Mouse (Mus musculus): ENCODE measurements around the gene Slco1c1.

GRCm38 (mm10) chr6:141567366-141567765 is 43.2 kb downstream of the Slco1c1 start:
- TF ChIP-seq MAFK (IDR thresholded peaks at IDR 0.05; ENCODE audit: insufficient read depth, low read depth, low read length): no peak
- TF ChIP-seq ZNF384 (IDR thresholded peaks at IDR 0.05; ENCODE audit: low read depth, low read length): no peak
- no peak for TF ChIP-seq CHD2 (IDR thresholded peaks at IDR 0.05; ENCODE audit: low read depth, low read length)
- TF ChIP-seq ZC3H11A (IDR thresholded peaks at IDR 0.05; ENCODE audit: borderline replicate concordance, low read depth, low read length): no peak
- TF ChIP-seq HCFC1 (IDR thresholded peaks at IDR 0.05; ENCODE audit: borderline replicate concordance, insufficient read depth, low read length): no peak
